Mouse (Mus musculus): ENCODE results near the gene Gm45837.
A peak's percentile ranks its signal among the peaks of the same experiment; 100 is the strongest.

The Gm45837 gene

GRCm38 (mm10) chr7:101393015-101393414 lies 17.7 kb upstream of the Gm45837 start:
- DNase-seq, result no peak

GRCm38 (mm10) chr7:101393694-101394504 lies 16.8 kb upstream of the Gm45837 start:
- no peak for DNase-seq

DNA sequence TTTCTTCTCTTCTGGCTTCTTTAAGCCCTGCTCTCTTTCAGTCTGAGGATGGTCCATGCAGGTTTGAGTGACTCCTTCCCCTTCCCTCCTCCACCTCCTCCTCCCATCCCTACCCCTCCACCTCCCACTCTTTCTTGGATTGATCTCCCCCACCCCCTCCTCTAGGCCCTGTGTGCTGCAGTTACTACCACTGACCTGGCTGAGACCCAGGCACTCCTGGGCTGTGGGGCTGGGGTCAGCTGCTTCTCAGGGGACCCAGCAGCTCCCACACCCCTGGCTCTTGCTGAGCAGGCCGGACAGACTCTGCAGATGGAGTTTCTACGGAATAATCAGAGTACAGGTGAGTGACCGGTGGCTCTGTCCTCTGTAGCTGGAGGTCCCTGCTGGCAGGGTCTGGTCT lies 16.1 kb upstream of the Gm45837 start:
- DNase-seq, result no peak

DNA sequence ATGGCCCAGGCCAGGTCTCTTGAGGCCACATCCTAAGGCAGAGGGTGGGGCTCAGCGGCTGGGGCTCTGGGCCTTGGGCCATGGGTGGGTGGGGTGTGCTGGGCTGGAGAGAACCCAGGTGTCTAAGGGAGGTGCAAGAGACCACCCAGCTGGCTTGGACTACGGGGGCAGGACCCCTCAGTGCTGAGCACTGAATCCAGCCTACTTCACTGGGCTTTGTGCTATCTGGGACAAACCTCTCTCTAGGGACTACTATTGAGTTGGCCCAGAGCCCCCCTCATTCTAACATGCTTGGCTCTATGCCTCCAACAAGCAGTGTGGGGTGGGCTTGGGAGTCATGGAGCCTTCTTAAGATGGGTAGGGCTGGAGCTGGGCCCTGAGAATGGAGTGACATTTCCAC lies 15.2 kb upstream of the Gm45837 start:
- no peak for DNase-seq

- DNase-seq, result no peak
Observed at GRCm38 (mm10) chr7:101397175-101397574, 13.5 kb upstream of the Gm45837 start.

- DNase-seq, result no peak
Observed at GRCm38 (mm10) chr7:101401510-101401909, 9.2 kb upstream of the Gm45837 start.

DNA sequence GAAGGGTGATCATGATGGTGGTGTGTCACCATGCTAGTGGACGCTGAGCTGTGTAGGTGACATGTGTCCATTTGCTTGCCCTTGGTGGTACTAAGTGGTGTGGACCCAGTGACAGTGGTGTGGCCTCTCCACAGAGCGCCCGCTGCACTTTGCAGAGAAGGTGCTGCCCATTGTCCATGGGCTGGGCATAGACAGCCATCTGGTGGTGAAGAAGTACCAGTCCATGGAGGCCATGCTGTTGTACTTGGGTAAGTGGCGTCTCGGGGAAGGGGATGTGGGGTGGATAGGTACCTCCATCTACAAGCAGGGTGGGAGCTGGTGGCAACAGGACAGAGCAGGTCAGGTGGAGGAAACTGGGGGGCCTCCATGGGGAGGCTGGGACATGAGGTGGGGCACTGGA lies 6.9 kb upstream of the Gm45837 start:
- DNase-seq, result no peak

GRCm38 (mm10) chr7:101412796-101413195 lies 2.1 kb downstream of the Gm45837 start:
- peak; percentile 85 for DNase-seq

DNA sequence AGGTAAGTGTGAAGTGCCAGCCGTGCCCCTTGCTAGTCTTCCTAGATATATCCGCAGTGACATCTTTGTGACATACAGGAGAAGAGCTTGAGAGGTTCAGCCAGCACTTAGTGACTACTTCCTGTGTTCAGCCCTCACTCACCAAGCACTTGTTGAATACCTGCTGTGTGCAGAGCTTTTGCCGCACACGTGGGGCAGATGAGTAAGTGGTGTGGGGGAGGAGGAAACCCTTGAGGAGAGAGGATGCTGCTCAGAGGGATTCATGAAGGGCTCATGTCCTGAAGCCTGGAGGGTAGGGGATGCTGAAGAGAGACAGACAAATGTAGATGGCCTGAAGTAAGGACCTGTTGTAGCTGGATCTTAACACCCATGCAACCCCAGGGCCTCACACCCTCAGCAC lies 3.5 kb downstream of the Gm45837 start:
- no peak for DNase-seq

GRCm38 (mm10) chr7:101414661-101415511 lies 4.2 kb downstream of the Gm45837 start:
- no peak for DNase-seq

DNA sequence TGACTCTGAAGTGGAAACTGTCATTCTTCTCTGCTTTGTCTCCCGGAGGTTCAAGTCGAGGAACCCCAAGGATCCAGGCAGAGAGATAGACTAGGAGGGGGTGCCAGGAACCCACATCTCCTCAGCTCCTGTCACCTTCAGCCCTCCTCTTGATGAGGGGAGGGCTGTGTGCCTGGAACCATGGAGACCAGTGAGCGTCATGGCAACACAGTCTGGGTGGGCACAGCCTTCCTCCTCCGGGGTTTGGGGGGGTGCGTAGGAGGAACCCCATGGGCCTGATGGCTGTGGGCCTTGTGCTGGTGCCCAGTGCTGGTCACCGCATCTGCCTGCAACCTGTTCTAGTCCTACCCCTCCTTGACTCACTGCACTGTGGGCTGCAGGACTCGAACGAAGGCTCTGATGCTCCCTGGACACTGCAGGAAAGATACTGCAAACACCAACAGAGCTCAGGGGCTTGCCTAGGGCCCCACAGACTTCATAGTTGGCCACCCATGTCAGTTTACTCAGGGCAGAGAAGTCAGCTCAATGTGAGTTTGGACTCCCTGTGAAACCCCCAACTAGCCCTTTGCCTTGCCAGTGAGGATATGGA lies 4.9 kb downstream of the Gm45837 start:
- DNase-seq, result no peak

- no peak for DNase-seq
Observed at GRCm38 (mm10) chr7:101416391-101416790, 5.7 kb downstream of the Gm45837 start.

- DNase-seq, result no peak
Observed at GRCm38 (mm10) chr7:101419013-101419770, 8.5 kb downstream of the Gm45837 start.

GRCm38 (mm10) chr7:101421529-101421928 lies 10.8 kb downstream of the Gm45837 start, which contains the start of gene Pde2a:
Pde2a (plus strand) TSS chr7:101421691.
- DNase-seq, result no peak

DNA sequence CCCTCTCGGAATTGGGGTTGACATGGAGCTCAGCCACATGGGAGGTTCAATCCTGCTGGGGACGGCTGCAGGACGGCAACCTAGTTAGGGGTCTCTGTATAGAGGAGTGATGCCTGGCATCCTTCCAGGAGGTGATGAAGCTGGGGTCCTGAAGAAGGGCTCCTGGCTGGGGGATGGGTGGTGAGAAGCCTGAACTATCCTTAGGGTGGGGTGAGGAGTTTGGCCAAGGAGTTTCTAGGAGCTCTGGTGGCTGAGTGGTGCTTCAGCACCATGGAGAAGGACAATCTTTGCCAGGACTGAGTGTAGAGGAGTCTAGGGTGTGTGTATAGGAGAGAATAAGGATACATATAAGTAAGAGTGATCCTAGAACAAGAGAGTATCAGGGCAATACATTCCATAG lies 11.4 kb downstream of the Gm45837 start:
- no peak for DNase-seq

- no peak for DNase-seq
Observed at GRCm38 (mm10) chr7:101422646-101423045, 12.0 kb downstream of the Gm45837 start.

DNA sequence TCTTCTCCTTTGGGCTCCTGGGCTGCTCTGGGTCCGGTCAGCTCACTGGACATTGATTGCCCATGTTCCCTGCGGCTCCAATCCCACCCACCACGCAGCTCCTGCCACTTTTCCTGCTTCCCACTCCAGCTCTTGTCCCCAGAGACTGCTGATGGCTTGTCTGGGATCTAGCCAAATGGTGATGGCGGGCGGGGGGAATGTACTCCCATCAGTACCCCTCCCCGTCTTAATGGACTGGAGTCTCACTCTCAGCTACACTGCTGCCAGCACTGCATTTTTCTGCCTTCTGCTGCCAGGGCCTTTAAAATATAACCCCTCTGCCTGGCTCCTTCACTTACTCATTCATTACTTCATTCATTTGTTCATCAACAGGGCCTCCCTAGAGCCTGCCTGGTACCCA lies 13.3 kb downstream of the Gm45837 start:
- DNase-seq, result no peak

- no peak for DNase-seq
Observed at GRCm38 (mm10) chr7:101426692-101427091, 16.0 kb downstream of the Gm45837 start.

DNA sequence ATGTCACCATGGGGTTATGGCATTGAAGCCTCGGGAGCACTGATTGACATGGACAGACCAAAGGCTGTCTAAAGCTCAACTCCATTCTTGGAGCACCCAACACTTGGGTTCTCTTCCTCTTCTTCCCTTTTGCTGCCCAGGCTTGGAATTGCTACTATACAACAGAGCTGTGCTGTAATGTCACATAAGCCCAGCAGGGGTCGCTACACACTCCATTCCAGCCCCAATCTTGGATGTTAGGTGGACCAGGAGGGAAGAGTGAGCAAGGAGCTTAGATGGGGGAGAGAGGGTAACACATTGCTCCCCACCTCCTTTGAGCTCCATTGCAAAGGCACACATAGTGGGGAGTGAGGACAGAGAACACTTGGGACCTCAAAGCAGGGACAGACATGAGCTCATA lies 17.1 kb downstream of the Gm45837 start:
- peak; percentile 23 for DNase-seq

DNA sequence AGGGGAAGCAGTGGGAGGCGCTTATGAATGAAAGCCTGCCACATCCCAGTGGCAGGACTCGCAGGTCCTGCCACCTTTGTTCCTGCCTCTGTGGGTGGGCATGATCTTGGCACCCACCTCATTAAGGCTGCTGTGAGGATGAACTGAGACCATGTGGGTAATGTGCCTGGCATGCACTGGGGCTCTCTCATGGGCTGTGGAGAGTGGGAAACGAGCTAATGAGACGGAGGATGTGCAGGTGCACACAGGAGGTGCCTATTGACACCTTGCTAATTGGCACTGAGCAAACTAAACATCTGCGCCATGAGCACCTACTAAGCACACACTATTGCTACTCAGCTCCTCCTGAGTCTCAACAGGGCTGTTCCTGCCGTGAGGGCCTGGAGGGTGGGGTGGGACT lies 24.4 kb downstream of the Gm45837 start:
- no peak for DNase-seq

GRCm38 (mm10) chr7:101437876-101438275 lies 27.2 kb downstream of the Gm45837 start:
- DNase-seq, result no peak

DNA sequence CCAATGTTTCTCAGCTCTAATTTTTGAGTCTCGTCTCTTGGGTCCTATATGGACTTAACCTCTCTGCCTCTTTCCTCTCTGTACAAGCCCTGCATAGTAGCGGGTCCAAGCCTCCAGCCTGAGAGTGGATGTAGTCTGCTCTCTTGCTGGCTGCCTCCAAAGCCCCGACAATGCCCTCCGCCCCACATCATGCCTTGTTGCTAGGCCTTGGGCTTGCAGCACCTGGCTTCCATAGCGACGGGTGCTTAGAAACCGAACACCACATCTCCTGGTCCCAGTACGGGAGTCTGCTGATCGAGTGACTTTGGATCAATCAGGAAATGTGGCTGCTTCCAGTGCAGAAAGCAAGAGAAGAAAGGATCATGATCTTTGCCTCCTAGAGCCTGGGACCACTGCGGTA lies 32.4 kb downstream of the Gm45837 start:
- no peak for DNase-seq

GRCm38 (mm10) chr7:101444211-101444610 lies 33.5 kb downstream of the Gm45837 start:
- no peak for DNase-seq

All from thymus, postnatal 25 days (tissue).